Mouse (Mus musculus) cortical plate, adult 2 months (tissue): Measurements from ENCODE around the gene Arhgef3.

Experiments used
- CTCF ChIP-seq: fragments of 200-500 bp; IDR thresholded peaks from 2 replicates; pipeline ENCODE4 v1.5.1; 2011; ENCODE audit warnings: mild to moderate bottlenecking, control low read depth, low read length; ENCODE audit not compliant: insufficient read depth; ENCODE audit errors: extremely low read depth
- POLR2A ChIP-seq: fragments of 200-500 bp; IDR thresholded peaks from 2 replicates; pipeline ENCODE4 v1.6.1; 2011; ENCODE audit warnings: mild to moderate bottlenecking, low read length, control low read depth; ENCODE audit not compliant: insufficient read depth; ENCODE audit errors: extremely low read depth

DNA sequence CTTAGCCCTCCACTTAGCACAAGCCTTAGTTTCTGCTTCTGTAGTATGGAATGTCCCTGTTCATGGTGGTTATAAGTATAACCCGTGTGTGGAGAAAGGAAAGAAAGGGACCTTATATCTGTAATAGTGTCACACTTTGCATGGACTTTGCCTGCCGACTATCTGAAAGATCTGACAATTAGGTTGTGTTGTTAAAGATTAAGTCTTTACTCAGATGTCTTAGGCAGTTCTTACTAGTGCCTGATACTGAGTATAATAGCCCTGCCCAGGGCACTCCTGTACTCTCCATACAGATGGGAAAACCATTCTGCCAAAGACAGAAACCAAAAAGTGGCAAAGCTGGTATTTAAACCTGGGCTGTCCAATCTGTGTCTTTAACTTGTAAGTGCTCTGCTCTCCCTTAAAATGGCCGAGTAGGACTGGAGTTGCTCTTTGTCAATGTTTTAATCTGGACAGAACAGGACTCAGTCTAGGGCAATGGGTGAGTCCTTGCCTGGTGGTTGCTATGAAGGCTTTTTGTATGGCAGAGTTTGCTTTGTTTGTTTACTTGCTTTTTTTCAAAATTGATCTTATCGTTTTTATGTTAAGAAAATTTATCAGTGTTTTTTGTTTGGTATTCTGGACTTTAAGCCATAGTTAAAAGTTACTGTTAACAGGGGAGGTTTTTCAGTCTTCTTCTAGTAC is 196.0 kb downstream of the Arhgef3 start:
- TF ChIP-seq CTCF (no peak), POLR2A (no peak)
